In genomic region chr3:122923147-122923546, GRCm38 (mm10) we compare ENCODE assay signal across 10 mouse cellular contexts. TPM values are rescaled to one million over a fixed set of nuclear protein-coding genes. Genes with fewer than 3 reads are reported as not detected.
DNase-seq lines count a peak whose midpoint lies in the region; ATAC-seq and TF ChIP-seq lines count a peak whose summit lies in the region.
"Had no signal": no experiment of that assay in that cellular context is flagged by ENCODE, and none has a peak within 500 bp of the region (broad histone marks: within the 10 kb centered on the region; RNA-seq: fewer than 3 reads in every experiment).

No protein-coding gene starts in this region.

- no peak for ATAC-seq in midbrain, embryonic 12.5 days (ENCODE audit: low FRiP score, low read depth)
- no peak for ATAC-seq in midbrain, embryonic 11.5 days (ENCODE audit: low FRiP score)
- no peak for ATAC-seq in limb, embryonic 13.5 days (ENCODE audit: low FRiP score, low read depth)
- ATAC-seq in stomach, postnatal 0 days (ENCODE audit: low FRiP score, low TSS enrichment) = no peak

- no peak overlapping the region for H3K9ac ChIP-seq in midbrain, embryonic 12.5 days (replicated peaks)
- H3K9ac ChIP-seq in midbrain, embryonic 11.5 days (ENCODE audit: low read length) = no peak overlapping the region
- H3K9ac ChIP-seq in limb, embryonic 13.5 days = no peak overlapping the region
- H3K9ac ChIP-seq in stomach, postnatal 0 days (ENCODE audit: low read length) = no peak overlapping the region

- H3K9me3 ChIP-seq in midbrain, embryonic 12.5 days = no peaks in the 10 kb centered on the region
- no peaks in the 10 kb centered on the region for H3K9me3 ChIP-seq in midbrain, embryonic 11.5 days (ENCODE audit: control insufficient read depth, low read length)
- H3K9me3 ChIP-seq in limb, embryonic 13.5 days = no peaks in the 10 kb centered on the region
- H3K9me3 ChIP-seq in stomach, postnatal 0 days (ENCODE audit: control insufficient read depth, low read length) = no peaks in the 10 kb centered on the region

- TF ChIP-seq EP300 in stomach, postnatal 0 days (optimal IDR thresholded peaks at IDR 0.05) = no peak

- H3K36me3 ChIP-seq in midbrain, embryonic 12.5 days = peaks cover 11% of the 10 kb centered on the region; the same call in 1 of the 2 replicates
- H3K36me3 ChIP-seq in midbrain, embryonic 11.5 days (ENCODE audit: control insufficient read depth, insufficient read depth, low read length) = no peaks in the 10 kb centered on the region
- peaks cover 15% of the 10 kb centered on the region; the same call in 1 of the 2 replicates for H3K36me3 ChIP-seq in limb, embryonic 13.5 days
- H3K36me3 ChIP-seq in stomach, postnatal 0 days (ENCODE audit: control insufficient read depth, insufficient read depth, low read length) = peaks cover 4% of the 10 kb centered on the region; the same call in 1 of the 2 replicates

- peak; percentile 7 for DNase-seq in embryo, embryonic 10.5 days (ENCODE audit: low spot score)
- no peak for DNase-seq in embryo, embryonic 11 days
- DNase-seq in midbrain, embryonic 11.5 days (ENCODE audit: low spot score, missing footprints) = no peak
- DNase-seq in stomach, postnatal 0 days (ENCODE audit: low spot score) = no peak
- DNase-seq in adrenal gland, adult 8-10 months = no peak
- DNase-seq in ovary, postnatal 10 days (ENCODE audit: low spot score) = no peak
- DNase-seq: gastrocnemius, postnatal 14 days had no signal

- TF ChIP-seq CTCF in stomach, postnatal 0 days (IDR thresholded peaks at IDR 0.05; ENCODE audit: low read depth) = no peak

- peak overlapping the region; percentile 61 for H3K4me2 ChIP-seq in midbrain, embryonic 12.5 days (replicated peaks)
- no peak overlapping the region; the same call in 1 of the 2 replicates for H3K4me2 ChIP-seq in midbrain, embryonic 11.5 days
- peak overlapping the region; percentile 64 for H3K4me2 ChIP-seq in limb, embryonic 13.5 days (replicated peaks)
- peak overlapping the region; percentile 62 for H3K4me2 ChIP-seq in stomach, postnatal 0 days (replicated peaks; ENCODE audit: low read depth)

- no peak overlapping the region for H3K4me3 ChIP-seq in midbrain, embryonic 12.5 days
- no peak overlapping the region for H3K4me3 ChIP-seq in midbrain, embryonic 11.5 days (ENCODE audit: low read depth, low read length)
- H3K4me3 ChIP-seq in limb, embryonic 13.5 days = peak overlapping the region; percentile 60; the same call in 1 of the 2 replicates
- 0 out of 2 replicates have a peak overlapping the region, but pooled peaks have one; percentile 60 for H3K4me3 ChIP-seq in stomach, postnatal 0 days (ENCODE audit: low read depth, low read length)

- H3K27ac ChIP-seq in midbrain, embryonic 12.5 days (replicated peaks) = no peak overlapping the region
- no peak overlapping the region for H3K27ac ChIP-seq in midbrain, embryonic 11.5 days (ENCODE audit: low read depth, low read length)
- H3K27ac ChIP-seq in limb, embryonic 13.5 days = no peak overlapping the region
- peak overlapping the region; percentile 92 for H3K27ac ChIP-seq in stomach, postnatal 0 days (replicated peaks)
- H3K27ac ChIP-seq: macrophage had no signal

- peaks cover 10% of the 10 kb centered on the region for H3K4me1 ChIP-seq in midbrain, embryonic 12.5 days
- H3K4me1 ChIP-seq in midbrain, embryonic 11.5 days (ENCODE audit: control insufficient read depth, insufficient read depth, low read length) = peaks cover 4% of the 10 kb centered on the region; the same call in 1 of the 2 replicates
- H3K4me1 ChIP-seq in limb, embryonic 13.5 days = peaks cover 12% of the 10 kb centered on the region
- no peaks in the 10 kb centered on the region for H3K4me1 ChIP-seq in stomach, postnatal 0 days (replicated peaks; ENCODE audit: control insufficient read depth, insufficient read depth)

- 70% methylated on average over 7 of the region's 7 CpGs for WGBS in midbrain, embryonic 12.5 days
- WGBS in midbrain, embryonic 11.5 days = 76% methylated on average over 7 of the region's 7 CpGs
- WGBS in limb, embryonic 13.5 days = 77% methylated on average over 7 of the region's 7 CpGs
- WGBS in stomach, postnatal 0 days = 45% methylated on average over 7 of the region's 7 CpGs

- no peaks in the 10 kb centered on the region for H3K27me3 ChIP-seq in midbrain, embryonic 12.5 days
- no peaks in the 10 kb centered on the region for H3K27me3 ChIP-seq in midbrain, embryonic 11.5 days (ENCODE audit: control insufficient read depth, insufficient read depth, low read length)
- H3K27me3 ChIP-seq in limb, embryonic 13.5 days = no peaks in the 10 kb centered on the region
- no peaks in the 10 kb centered on the region for H3K27me3 ChIP-seq in stomach, postnatal 0 days (ENCODE audit: control insufficient read depth, insufficient read depth, low read length)

RNA-seq across cellular contexts. Expression of gene 1810037I17Rik, which starts 0.9 kb away (rescaled TPM):
- 93.8 and 94.5 TPM in 2 replicates for polyA plus RNA-seq in midbrain, embryonic 12.5 days (2016; fragmentation: Nextera tagmentation; extraction: Ambion mirVana)
- 95.8 and 97.9 TPM in 2 replicates for polyA plus RNA-seq in midbrain, embryonic 11.5 days (2014; fragmentation: Nextera tagmentation; extraction: Ambion mirVana)
- 79.8 and 85.7 TPM in 2 replicates for polyA plus RNA-seq in limb, embryonic 13.5 days (2015; fragmentation: Nextera tagmentation; extraction: Ambion mirVana)
- 385 and 409 TPM in 2 replicates for polyA plus RNA-seq in stomach, postnatal 0 days (2015; fragmentation: Nextera tagmentation; extraction: Ambion mirVana)
- 10 to 100 TPM; 41.2 to 54.4 (median 47.5) TPM for total RNA-seq in adrenal gland, adult 8-10 months (2022)

RNA-seq across cellular contexts. Expression of gene Gm10959, which starts 4.0 kb away (rescaled TPM):
- not detected in 2 replicates for polyA plus RNA-seq in midbrain, embryonic 12.5 days (2016; fragmentation: Nextera tagmentation; extraction: Ambion mirVana)
- not detected in 2 replicates for polyA plus RNA-seq in midbrain, embryonic 11.5 days (2014; fragmentation: Nextera tagmentation; extraction: Ambion mirVana)
- not detected in 2 replicates for polyA plus RNA-seq in limb, embryonic 13.5 days (2015; fragmentation: Nextera tagmentation; extraction: Ambion mirVana)
- not detected in 2 replicates for polyA plus RNA-seq in stomach, postnatal 0 days (2015; fragmentation: Nextera tagmentation; extraction: Ambion mirVana)
- not detected for total RNA-seq in adrenal gland, adult 8-10 months (2022)
- total RNA-seq: gastrocnemius, postnatal 14 days had no signal
- polyA plus RNA-seq: macrophage had no signal

RNA-seq across cellular contexts. Expression of gene Fabp2, which starts 28.3 kb away (rescaled TPM):
- not detected in 2 replicates for polyA plus RNA-seq in midbrain, embryonic 12.5 days (2016; fragmentation: Nextera tagmentation; extraction: Ambion mirVana)
- polyA plus RNA-seq in midbrain, embryonic 11.5 days (2014; fragmentation: Nextera tagmentation; extraction: Ambion mirVana) = not detected in 2 replicates
- 0.45 and 1.5 TPM in 2 replicates for polyA plus RNA-seq in limb, embryonic 13.5 days (2015; fragmentation: Nextera tagmentation; extraction: Ambion mirVana)
- 18.2 and 21.5 TPM in 2 replicates for polyA plus RNA-seq in stomach, postnatal 0 days (2015; fragmentation: Nextera tagmentation; extraction: Ambion mirVana)
- total RNA-seq in adrenal gland, adult 8-10 months (2022) = not detected
- total RNA-seq: gastrocnemius, postnatal 14 days had no signal
- polyA plus RNA-seq: macrophage had no signal

Comparison
In these comparisons a context has a peak if more than half of its experiments do, and no peak if none do; other contexts are left out.
1. H3K4me3 ChIP-seq: peak in limb, embryonic 13.5 days (single experiment) and stomach, postnatal 0 days (single experiment); none in midbrain, embryonic 12.5 days (single experiment) and midbrain, embryonic 11.5 days (single experiment).